9 mouse cellular contexts compared by ENCODE assay signal in genomic region chr2:164744987-164745386, GRCm38 (mm10). TPM values are rescaled to one million over a fixed set of nuclear protein-coding genes. Genes with fewer than 3 reads are reported as not detected.
DNase-seq lines count a peak whose midpoint lies in the region; ATAC-seq and TF ChIP-seq lines count a peak whose summit lies in the region.
"Had no signal": no experiment of that assay in that cellular context is flagged by ENCODE, and none has a peak within 500 bp of the region (broad histone marks: within the 10 kb centered on the region; RNA-seq: fewer than 3 reads in every experiment).

No protein-coding gene starts in this region.

- H3K9me3 ChIP-seq in liver, embryonic 11.5 days (ENCODE audit: control insufficient read depth, low read length): no peaks in the 10 kb centered on the region
- H3K9me3 ChIP-seq in embryonic facial prominence, embryonic 14.5 days (ENCODE audit: control insufficient read depth, low read length): no peaks in the 10 kb centered on the region
- H3K9me3 ChIP-seq in intestine, postnatal 0 days (ENCODE audit: control insufficient read depth): no peaks in the 10 kb centered on the region
- no peaks in the 10 kb centered on the region for H3K9me3 ChIP-seq in neural tube, embryonic 12.5 days

- WGBS in liver, embryonic 11.5 days: 59% methylated on average over 13 of the region's 13 CpGs
- 74% methylated on average over 13 of the region's 13 CpGs for WGBS in embryonic facial prominence, embryonic 14.5 days
- 67% methylated on average over 13 of the region's 13 CpGs for WGBS in intestine, postnatal 0 days
- WGBS in neural tube, embryonic 12.5 days: 74% methylated on average over 13 of the region's 13 CpGs

- no peak for DNase-seq in liver, embryonic 11.5 days (ENCODE audit: low spot score)
- no peak for DNase-seq in liver
- DNase-seq in embryonic facial prominence, embryonic 14.5 days (ENCODE audit: low spot score): no peak
- no peak for DNase-seq in layer of hippocampus, postnatal 14 days (ENCODE audit: low spot score in 2 of 2)
- no peak for DNase-seq in adrenal gland, adult 2 months

- H3K4me2 ChIP-seq in liver, embryonic 11.5 days: peak overlapping the region; percentile 88
- peak overlapping the region; percentile 75 for H3K4me2 ChIP-seq in embryonic facial prominence, embryonic 14.5 days (ENCODE audit: low read depth, low read length)
- peak overlapping the region; percentile 90 for H3K4me2 ChIP-seq in intestine, postnatal 0 days (replicated peaks; ENCODE audit: low read depth)
- H3K4me2 ChIP-seq in neural tube, embryonic 12.5 days (replicated peaks): peak overlapping the region; percentile 85

- ATAC-seq in liver, embryonic 11.5 days (replicated peaks; ENCODE audit: low FRiP score): no peak
- no peak for ATAC-seq in embryonic facial prominence, embryonic 14.5 days (ENCODE audit: low read depth)
- ATAC-seq in intestine, postnatal 0 days: no peak
- ATAC-seq in neural tube, embryonic 12.5 days (ENCODE audit: low FRiP score, low read depth): no peak
- ATAC-seq in inflammation-experienced regulatory T-cells, adult 6 months: no peak

- peaks cover 7% of the 10 kb centered on the region for H3K36me3 ChIP-seq in liver, embryonic 11.5 days (ENCODE audit: control insufficient read depth, insufficient read depth, low read length)
- H3K36me3 ChIP-seq in embryonic facial prominence, embryonic 14.5 days (ENCODE audit: control insufficient read depth, insufficient read depth, low read length): peaks cover 24% of the 10 kb centered on the region
- peaks cover 14% of the 10 kb centered on the region for H3K36me3 ChIP-seq in intestine, postnatal 0 days (ENCODE audit: control insufficient read depth, insufficient read depth)
- H3K36me3 ChIP-seq in neural tube, embryonic 12.5 days: peaks cover 20% of the 10 kb centered on the region

- peak overlapping the region; percentile 87 for H3K4me3 ChIP-seq in liver, embryonic 11.5 days (ENCODE audit: low read depth, low read length)
- H3K4me3 ChIP-seq in embryonic facial prominence, embryonic 14.5 days (ENCODE audit: low read depth, low read length): peak overlapping the region; percentile 90
- H3K4me3 ChIP-seq in intestine, postnatal 0 days (ENCODE audit: low read depth, low read length): peak overlapping the region; percentile 83
- H3K4me3 ChIP-seq in neural tube, embryonic 12.5 days: no peak overlapping the region

- H3K9ac ChIP-seq in liver, embryonic 11.5 days (ENCODE audit: low read depth, low read length): peak overlapping the region; percentile 83; the same call in 1 of the 2 replicates
- peak overlapping the region; percentile 93 for H3K9ac ChIP-seq in embryonic facial prominence, embryonic 14.5 days (ENCODE audit: low read depth, low read length)
- H3K9ac ChIP-seq in intestine, postnatal 0 days (ENCODE audit: low read depth, low read length): peak overlapping the region; percentile 98
- peak overlapping the region; percentile 88 for H3K9ac ChIP-seq in neural tube, embryonic 12.5 days

- no peak overlapping the region for H3K27ac ChIP-seq in liver, embryonic 11.5 days (ENCODE audit: low read depth, low read length)
- no peak overlapping the region for H3K27ac ChIP-seq in embryonic facial prominence, embryonic 14.5 days (replicated peaks; ENCODE audit: low read depth, low read length)
- no peak overlapping the region for H3K27ac ChIP-seq in intestine, postnatal 0 days (ENCODE audit: low read depth, low read length)
- no peak overlapping the region for H3K27ac ChIP-seq in neural tube, embryonic 12.5 days

- no peaks in the 10 kb centered on the region for H3K27me3 ChIP-seq in liver, embryonic 11.5 days (replicated peaks; ENCODE audit: control insufficient read depth, insufficient read depth, low read length)
- H3K27me3 ChIP-seq in embryonic facial prominence, embryonic 14.5 days (replicated peaks; ENCODE audit: control insufficient read depth, insufficient read depth, low read length): no peaks in the 10 kb centered on the region
- no peaks in the 10 kb centered on the region for H3K27me3 ChIP-seq in intestine, postnatal 0 days (replicated peaks; ENCODE audit: control insufficient read depth, insufficient read depth, low read length)
- H3K27me3 ChIP-seq in neural tube, embryonic 12.5 days (replicated peaks): no peaks in the 10 kb centered on the region

- no peak for TF ChIP-seq CTCF in intestine, postnatal 0 days (IDR thresholded peaks at IDR 0.05; ENCODE audit: low read depth)

- peaks cover 7% of the 10 kb centered on the region; the same call in 1 of the 2 replicates for H3K4me1 ChIP-seq in liver, embryonic 11.5 days (replicated peaks; ENCODE audit: control insufficient read depth, insufficient read depth, low read length)
- H3K4me1 ChIP-seq in embryonic facial prominence, embryonic 14.5 days (ENCODE audit: control insufficient read depth, insufficient read depth, low read length): peaks cover 11% of the 10 kb centered on the region
- 0 out of 2 replicates have a peak, but pooled peaks cover 5% of the 10 kb centered on the region for H3K4me1 ChIP-seq in intestine, postnatal 0 days (replicated peaks; ENCODE audit: control insufficient read depth, insufficient read depth, low read length)
- peaks cover 22% of the 10 kb centered on the region for H3K4me1 ChIP-seq in neural tube, embryonic 12.5 days

RNA-seq across cellular contexts. Expression of gene Wfdc3, which starts 0.7 kb away (rescaled TPM):
- 0.18 and 0.38 TPM in 2 replicates for polyA plus RNA-seq in liver, embryonic 11.5 days (2014; fragmentation: Nextera tagmentation; extraction: Ambion mirVana)
- polyA plus RNA-seq in embryonic facial prominence, embryonic 14.5 days (2014; fragmentation: Nextera tagmentation; extraction: Ambion mirVana): 0.53 and 1.1 TPM in 2 replicates
- 0.85 and 0.95 TPM in 2 replicates for polyA plus RNA-seq in intestine, postnatal 0 days (2015; fragmentation: Nextera tagmentation; extraction: Ambion mirVana)
- 0.44 and 0.72 TPM in 2 replicates for polyA plus RNA-seq in neural tube, embryonic 12.5 days (2016; fragmentation: Nextera tagmentation; extraction: Ambion mirVana)
- polyA plus RNA-seq in inflammation-experienced regulatory T-cells, adult 6 months (2017; shearing (Covaris generic)): not detected
- 1 to 10 TPM; 1.5 TPM for total RNA-seq in layer of hippocampus, postnatal 14 days (2021)
- under 1 TPM; 0.24 to 0.32 TPM for total RNA-seq in adrenal gland, adult 2 months (2021)
- polyA plus RNA-seq in adrenal gland, adult 2 months (2012; rRNA removed): 0.17 and 0.27 TPM in 2 replicates

RNA-seq across cellular contexts. Expression of gene Dnttip1, which starts 0.8 kb away (rescaled TPM):
- 50.3 and 50.5 TPM in 2 replicates for polyA plus RNA-seq in liver, embryonic 11.5 days (2014; fragmentation: Nextera tagmentation; extraction: Ambion mirVana)
- polyA plus RNA-seq in embryonic facial prominence, embryonic 14.5 days (2014; fragmentation: Nextera tagmentation; extraction: Ambion mirVana): 60.9 and 63.0 TPM in 2 replicates
- polyA plus RNA-seq in intestine, postnatal 0 days (2015; fragmentation: Nextera tagmentation; extraction: Ambion mirVana): 39.4 and 43.3 TPM in 2 replicates
- polyA plus RNA-seq in neural tube, embryonic 12.5 days (2016; fragmentation: Nextera tagmentation; extraction: Ambion mirVana): 85.6 and 92.2 TPM in 2 replicates
- 1 to 10 TPM; 3.8 to 7.8 (median 5.0) TPM for polyA plus RNA-seq in inflammation-experienced regulatory T-cells, adult 6 months (2017; shearing (Covaris generic))
- 10 to 100 TPM; 34.1 to 37.2 TPM for total RNA-seq in layer of hippocampus, postnatal 14 days (2021)
- total RNA-seq in adrenal gland, adult 2 months (2021): 10 to 100 TPM; 34.9 to 41.8 TPM
- polyA plus RNA-seq in adrenal gland, adult 2 months (2012; rRNA removed): 29.7 and 44.4 TPM in 2 replicates

RNA-seq across cellular contexts. Expression of gene Ube2c, which starts 24.7 kb away (rescaled TPM):
- 482 and 522 TPM in 2 replicates for polyA plus RNA-seq in liver, embryonic 11.5 days (2014; fragmentation: Nextera tagmentation; extraction: Ambion mirVana)
- 229 and 276 TPM in 2 replicates for polyA plus RNA-seq in embryonic facial prominence, embryonic 14.5 days (2014; fragmentation: Nextera tagmentation; extraction: Ambion mirVana)
- polyA plus RNA-seq in intestine, postnatal 0 days (2015; fragmentation: Nextera tagmentation; extraction: Ambion mirVana): 118 and 121 TPM in 2 replicates
- polyA plus RNA-seq in neural tube, embryonic 12.5 days (2016; fragmentation: Nextera tagmentation; extraction: Ambion mirVana): 311 and 340 TPM in 2 replicates
- 100 to 1,000 TPM in 1 of 3 experiments, 10 to 100 TPM in 1, 1 to 10 TPM in 1; 7.9 to 171 (median 15.0) TPM for polyA plus RNA-seq in inflammation-experienced regulatory T-cells, adult 6 months (2017; shearing (Covaris generic))
- 1 to 10 TPM; 2.9 to 4.0 TPM for total RNA-seq in layer of hippocampus, postnatal 14 days (2021)
- 1 to 10 TPM; 2.5 to 5.2 TPM for total RNA-seq in adrenal gland, adult 2 months (2021)
- polyA plus RNA-seq in adrenal gland, adult 2 months (2012; rRNA removed): 7.1 and 9.1 TPM in 2 replicates

RNA-seq across cellular contexts. Expression of gene Spint5, which starts 29.9 kb away (rescaled TPM):
- polyA plus RNA-seq in liver, embryonic 11.5 days (2014; fragmentation: Nextera tagmentation; extraction: Ambion mirVana): not detected in 2 replicates
- not detected in 2 replicates for polyA plus RNA-seq in embryonic facial prominence, embryonic 14.5 days (2014; fragmentation: Nextera tagmentation; extraction: Ambion mirVana)
- polyA plus RNA-seq in intestine, postnatal 0 days (2015; fragmentation: Nextera tagmentation; extraction: Ambion mirVana): not detected in 2 replicates
- polyA plus RNA-seq in neural tube, embryonic 12.5 days (2016; fragmentation: Nextera tagmentation; extraction: Ambion mirVana): not detected in 2 replicates
- polyA plus RNA-seq in inflammation-experienced regulatory T-cells, adult 6 months (2017; shearing (Covaris generic)): not detected
- total RNA-seq in layer of hippocampus, postnatal 14 days (2021): not detected
- not detected for total RNA-seq in adrenal gland, adult 2 months (2021)
- polyA plus RNA-seq in adrenal gland, adult 2 months (2012; rRNA removed): not detected in 2 replicates
- polyA plus RNA-seq: brain, embryonic 14.5 days had no signal

RNA-seq across cellular contexts. Expression of gene Tnnc2, which starts 34.8 kb away (rescaled TPM):
- 0.47 and 1.1 TPM in 2 replicates for polyA plus RNA-seq in liver, embryonic 11.5 days (2014; fragmentation: Nextera tagmentation; extraction: Ambion mirVana)
- polyA plus RNA-seq in embryonic facial prominence, embryonic 14.5 days (2014; fragmentation: Nextera tagmentation; extraction: Ambion mirVana): 799 and 1,279 TPM in 2 replicates
- polyA plus RNA-seq in intestine, postnatal 0 days (2015; fragmentation: Nextera tagmentation; extraction: Ambion mirVana): 0.51 and 0.73 TPM in 2 replicates
- 26.2 and 36.5 TPM in 2 replicates for polyA plus RNA-seq in neural tube, embryonic 12.5 days (2016; fragmentation: Nextera tagmentation; extraction: Ambion mirVana)
- not detected for polyA plus RNA-seq in inflammation-experienced regulatory T-cells, adult 6 months (2017; shearing (Covaris generic))
- total RNA-seq in layer of hippocampus, postnatal 14 days (2021): not detected
- not detected for total RNA-seq in adrenal gland, adult 2 months (2021)
- not detected in 2 replicates for polyA plus RNA-seq in adrenal gland, adult 2 months (2012; rRNA removed)
